Mouse (Mus musculus): ENCODE measurements at regions not wholly inside any gene's neighbourhood (a gene's known extent, or its start where the extent isn't known, plus 50 kb on each side); places are given as distances from the start of the nearest gene placed in this dataset.
A peak's percentile ranks its signal among the peaks of the same experiment; 100 is the strongest.

GRCm38 (mm10) chr15:67626704-67627287 lies 1126.1 kb upstream of the Lrrc6 start:
- WGBS = 83% methylated on average over 3 of the region's 3 CpGs
- no peak overlapping the region for H3K4me3 ChIP-seq
- no peak overlapping the region for H3K9ac ChIP-seq
- H3K27ac ChIP-seq = no peak overlapping the region
- no peaks in the 10 kb centered on the region; the same call in 1 of the 2 replicates for H3K9me3 ChIP-seq
- no peaks in the 10 kb centered on the region for H3K4me1 ChIP-seq
- no peak for ATAC-seq (replicated peaks)
- no peaks in the 10 kb centered on the region for H3K27me3 ChIP-seq (replicated peaks)
- no peak overlapping the region for H3K4me2 ChIP-seq
- no peaks in the 10 kb centered on the region for H3K36me3 ChIP-seq (replicated peaks)

- Histone ChIP-seq H3K27me3 (replicated peaks) (no peaks in the 10 kb centered on the region), H3K4me1 (no peaks in the 10 kb centered on the region), H3K9ac (no peak overlapping the region), H3K9me3 (no peaks in the 10 kb centered on the region), H3K36me3 (replicated peaks) (no peaks in the 10 kb centered on the region), H3K27ac (no peak overlapping the region), H3K4me2 (no peak overlapping the region), H3K4me3 (no peak overlapping the region)
- 76% methylated on average over 3 of the region's 3 CpGs for WGBS
- ATAC-seq (replicated peaks) = no peak
Observed at GRCm38 (mm10) chr15:67611896-67612295, 1111.2 kb upstream of the Lrrc6 start.

- Histone ChIP-seq H3K27me3 (replicated peaks) (no peaks in the 10 kb centered on the region), H3K36me3 (replicated peaks) (no peaks in the 10 kb centered on the region), H3K4me3 (no peak overlapping the region), H3K4me1 (no peaks in the 10 kb centered on the region), H3K27ac (no peak overlapping the region), H3K4me2 (no peak overlapping the region), H3K9ac (no peak overlapping the region), H3K9me3 (no peaks in the 10 kb centered on the region)
- no peak for ATAC-seq (replicated peaks)
- WGBS = 80% methylated on average over 4 of the region's 4 CpGs
Observed at GRCm38 (mm10) chr15:67598426-67598825, 1097.7 kb upstream of the Lrrc6 start.

- Histone ChIP-seq H3K9ac (no peak overlapping the region), H3K4me1 (no peaks in the 10 kb centered on the region), H3K4me2 (no peak overlapping the region), H3K27me3 (replicated peaks) (no peaks in the 10 kb centered on the region), H3K4me3 (no peak overlapping the region), H3K9me3 (no peaks in the 10 kb centered on the region), H3K36me3 (replicated peaks) (no peaks in the 10 kb centered on the region), H3K27ac (no peak overlapping the region)
- WGBS = 81% methylated on average over 1 of the region's 1 CpGs
- ATAC-seq (replicated peaks) = no peak
Observed at GRCm38 (mm10) chr15:67576581-67576980, 1075.9 kb upstream of the Lrrc6 start.

- 77% methylated on average over 1 of the region's 1 CpGs for WGBS
- Histone ChIP-seq H3K27me3 (replicated peaks) (no peaks in the 10 kb centered on the region), H3K4me3 (no peak overlapping the region), H3K4me1 (no peaks in the 10 kb centered on the region), H3K36me3 (replicated peaks) (no peaks in the 10 kb centered on the region), H3K9ac (no peak overlapping the region), H3K27ac (no peak overlapping the region), H3K9me3 (0 out of 2 replicates have a peak, but pooled peaks cover 4% of the 10 kb centered on the region), H3K4me2 (no peak overlapping the region)
- ATAC-seq (replicated peaks) = no peak
Observed at GRCm38 (mm10) chr15:67571614-67572013, 1070.9 kb upstream of the Lrrc6 start.

GRCm38 (mm10) chr15:67557304-67557703 lies 1056.6 kb upstream of the Lrrc6 start:
- ATAC-seq (replicated peaks) = no peak
- Histone ChIP-seq H3K27me3 (replicated peaks) (no peaks in the 10 kb centered on the region), H3K4me2 (no peak overlapping the region), H3K4me1 (no peaks in the 10 kb centered on the region), H3K27ac (no peak overlapping the region), H3K9me3 (no peaks in the 10 kb centered on the region), H3K9ac (no peak overlapping the region), H3K4me3 (no peak overlapping the region), H3K36me3 (replicated peaks) (no peaks in the 10 kb centered on the region)
- 88% methylated on average over 1 of the region's 1 CpGs for WGBS

GRCm38 (mm10) chr15:67551911-67552310 lies 1051.2 kb upstream of the Lrrc6 start:
- Histone ChIP-seq H3K4me2 (no peak overlapping the region), H3K4me1 (no peaks in the 10 kb centered on the region), H3K4me3 (no peak overlapping the region), H3K9ac (no peak overlapping the region), H3K27ac (no peak overlapping the region), H3K9me3 (no peaks in the 10 kb centered on the region), H3K36me3 (replicated peaks) (no peaks in the 10 kb centered on the region), H3K27me3 (replicated peaks) (no peaks in the 10 kb centered on the region)
- ATAC-seq (replicated peaks) = no peak
- WGBS = 89% methylated on average over 2 of the region's 2 CpGs

GRCm38 (mm10) chr15:67546896-67547400 lies 1046.2 kb upstream of the Lrrc6 start:
- H3K36me3 ChIP-seq (replicated peaks) = no peaks in the 10 kb centered on the region
- H3K4me1 ChIP-seq = no peaks in the 10 kb centered on the region
- no peaks in the 10 kb centered on the region for H3K9me3 ChIP-seq
- H3K4me2 ChIP-seq = no peak overlapping the region
- H3K9ac ChIP-seq = no peak overlapping the region
- no peak overlapping the region for H3K4me3 ChIP-seq
- peak; percentile 65; the same call in 1 of the 2 replicates for ATAC-seq (replicated peaks)
- H3K27me3 ChIP-seq (replicated peaks) = no peaks in the 10 kb centered on the region
- WGBS = 70% methylated on average over 1 of the region's 1 CpGs
- no peak overlapping the region for H3K27ac ChIP-seq

- no peak overlapping the region for H3K4me3 ChIP-seq
- H3K36me3 ChIP-seq (replicated peaks) = no peaks in the 10 kb centered on the region
- 92% methylated on average over 6 of the region's 6 CpGs for WGBS
- H3K27ac ChIP-seq = no peak overlapping the region
- no peaks in the 10 kb centered on the region for H3K9me3 ChIP-seq
- H3K27me3 ChIP-seq (replicated peaks) = no peaks in the 10 kb centered on the region
- no peak overlapping the region for H3K4me2 ChIP-seq
- ATAC-seq (replicated peaks) = no peak
- H3K9ac ChIP-seq = no peak overlapping the region
- H3K4me1 ChIP-seq = no peaks in the 10 kb centered on the region
Observed at GRCm38 (mm10) chr15:67545745-67546144, 1045.0 kb upstream of the Lrrc6 start.

- H3K9ac ChIP-seq = no peak overlapping the region
Observed at GRCm38 (mm10) chr15:67513722-67514121, 1013.0 kb upstream of the Lrrc6 start.

GRCm38 (mm10) chr15:67495001-67495658 lies 994.4 kb upstream of the Lrrc6 start:
- Histone ChIP-seq H3K9ac (no peak overlapping the region), H3K4me1 (0 out of 2 replicates have a peak, but pooled peaks cover 2% of the 10 kb centered on the region), H3K27me3 (replicated peaks) (no peaks in the 10 kb centered on the region), H3K4me3 (no peak overlapping the region), H3K4me2 (no peak overlapping the region), H3K27ac (no peak overlapping the region), H3K36me3 (replicated peaks) (no peaks in the 10 kb centered on the region), H3K9me3 (no peaks in the 10 kb centered on the region)
- ATAC-seq (replicated peaks) = no peak; the same call in 1 of the 2 replicates
- WGBS = 37% methylated on average over 7 of the region's 7 CpGs

More at GRCm38 (mm10) chr15:67513722-67514121, 1013.0 kb upstream of the Lrrc6 start:
- Histone ChIP-seq H3K27me3 (replicated peaks) (no peaks in the 10 kb centered on the region), H3K27ac (no peak overlapping the region), H3K4me3 (no peak overlapping the region), H3K36me3 (replicated peaks) (no peaks in the 10 kb centered on the region), H3K4me1 (no peaks in the 10 kb centered on the region), H3K9me3 (no peaks in the 10 kb centered on the region), H3K4me2 (no peak overlapping the region)
- ATAC-seq (replicated peaks) = no peak

- no peak overlapping the region for H3K9ac ChIP-seq
- no peaks in the 10 kb centered on the region for H3K36me3 ChIP-seq (replicated peaks)
- no peaks in the 10 kb centered on the region for H3K9me3 ChIP-seq
- H3K4me3 ChIP-seq = no peak overlapping the region
- 91% methylated on average over 2 of the region's 2 CpGs for WGBS
- H3K27me3 ChIP-seq (replicated peaks) = no peaks in the 10 kb centered on the region
- no peak for ATAC-seq (replicated peaks)
- no peaks in the 10 kb centered on the region for H3K4me1 ChIP-seq
- no peak overlapping the region for H3K27ac ChIP-seq
- H3K4me2 ChIP-seq = no peak overlapping the region
Observed at GRCm38 (mm10) chr15:67481733-67482132, 981.0 kb upstream of the Lrrc6 start.

- ATAC-seq (replicated peaks) = no peak
- no peak overlapping the region for H3K27ac ChIP-seq
- no peaks in the 10 kb centered on the region for H3K36me3 ChIP-seq (replicated peaks)
- no peak overlapping the region for H3K4me2 ChIP-seq
- no peaks in the 10 kb centered on the region for H3K9me3 ChIP-seq
- no peak overlapping the region for H3K9ac ChIP-seq
- H3K4me3 ChIP-seq = no peak overlapping the region
- no peaks in the 10 kb centered on the region for H3K4me1 ChIP-seq
- 92% methylated on average over 5 of the region's 5 CpGs for whole genome bisulfite sequencing
- H3K27me3 ChIP-seq (replicated peaks) = no peaks in the 10 kb centered on the region
Observed at GRCm38 (mm10) chr15:67474325-67474724, 973.6 kb upstream of the Lrrc6 start.

All from midbrain, embryonic 15.5 days (tissue).